Mouse (Mus musculus): Measurements from ENCODE around the gene Hoxd12. TPM values are rescaled to one million over a fixed set of nuclear protein-coding genes. Genes with fewer than 3 reads are reported as not detected.
A peak's percentile ranks its signal among the peaks of the same experiment; 100 is the strongest.

Gene Hoxd12
- polyA plus RNA-seq, 1 experiment from 2014 or later = not detected

- Histone ChIP-seq H3K4me3 (ENCODE audit: low read depth, low read length) (no peak overlapping the region), H3K9ac (ENCODE audit: low read length) (no peak overlapping the region), H3K27me3 (ENCODE audit: control insufficient read depth, insufficient read depth, low read length) (peaks cover 96% of the 10 kb centered on the region), H3K27ac (ENCODE audit: low read depth, low read length) (no peak overlapping the region), H3K9me3 (ENCODE audit: control insufficient read depth, low read length) (no peaks in the 10 kb centered on the region), H3K4me2 (no peak overlapping the region), H3K36me3 (ENCODE audit: control insufficient read depth, insufficient read depth, low read length) (no peaks in the 10 kb centered on the region), H3K4me1 (ENCODE audit: control insufficient read depth, insufficient read depth, low read length) (peaks cover 5% of the 10 kb centered on the region)
- DNase-seq (ENCODE audit: low spot score, missing footprints) (peak; percentile 95), ATAC-seq (ENCODE audit: low FRiP score) (no peak; the same call in 1 of the 2 replicates)
- 4% methylated on average over 30 of the region's 30 CpGs for WGBS
Observed at GRCm38 (mm10) chr2:74660421-74661375, 14.1 kb upstream of the Hoxd12 start.

DNA sequence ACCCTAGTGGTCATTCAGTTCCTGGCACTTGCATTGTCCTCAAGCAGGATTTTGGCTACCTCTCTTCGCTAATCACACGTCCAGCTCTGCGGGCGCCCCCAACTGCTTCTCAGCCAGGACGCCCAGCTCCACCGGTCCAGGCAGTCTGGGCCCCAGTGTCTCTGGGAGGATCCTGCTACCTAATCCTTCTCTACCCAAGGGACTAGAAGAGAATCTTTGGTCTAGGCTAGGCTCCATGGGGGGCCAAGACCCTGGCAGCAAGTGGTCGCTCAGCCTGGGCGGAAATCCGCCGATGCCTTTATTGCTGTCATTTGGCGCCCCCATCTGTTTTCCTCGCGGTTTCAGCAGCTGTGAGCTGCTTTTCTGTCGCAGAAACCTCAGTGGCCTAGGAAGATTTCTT lies 13.1 kb upstream of the Hoxd12 start:
- H3K27ac ChIP-seq (ENCODE audit: low read depth, low read length) = no peak overlapping the region
- H3K4me2 ChIP-seq = peak overlapping the region; percentile 21; the same call in 1 of the 2 replicates
- H3K4me3 ChIP-seq (ENCODE audit: low read depth, low read length) = no peak overlapping the region
- no peaks in the 10 kb centered on the region for H3K36me3 ChIP-seq (ENCODE audit: control insufficient read depth, insufficient read depth, low read length)
- peak; percentile 97 for DNase-seq (ENCODE audit: low spot score, missing footprints)
- H3K9ac ChIP-seq (ENCODE audit: low read length) = no peak overlapping the region
- no peak for ATAC-seq (ENCODE audit: low FRiP score)
- H3K4me1 ChIP-seq (ENCODE audit: control insufficient read depth, insufficient read depth, low read length) = peaks cover 3% of the 10 kb centered on the region; the same call in 1 of the 2 replicates
- H3K9me3 ChIP-seq (ENCODE audit: control insufficient read depth, low read length) = no peaks in the 10 kb centered on the region
- H3K27me3 ChIP-seq (ENCODE audit: control insufficient read depth, insufficient read depth, low read length) = peaks cover 96% of the 10 kb centered on the region
- WGBS = under 1% methylated on average over 14 of the region's 14 CpGs

DNA sequence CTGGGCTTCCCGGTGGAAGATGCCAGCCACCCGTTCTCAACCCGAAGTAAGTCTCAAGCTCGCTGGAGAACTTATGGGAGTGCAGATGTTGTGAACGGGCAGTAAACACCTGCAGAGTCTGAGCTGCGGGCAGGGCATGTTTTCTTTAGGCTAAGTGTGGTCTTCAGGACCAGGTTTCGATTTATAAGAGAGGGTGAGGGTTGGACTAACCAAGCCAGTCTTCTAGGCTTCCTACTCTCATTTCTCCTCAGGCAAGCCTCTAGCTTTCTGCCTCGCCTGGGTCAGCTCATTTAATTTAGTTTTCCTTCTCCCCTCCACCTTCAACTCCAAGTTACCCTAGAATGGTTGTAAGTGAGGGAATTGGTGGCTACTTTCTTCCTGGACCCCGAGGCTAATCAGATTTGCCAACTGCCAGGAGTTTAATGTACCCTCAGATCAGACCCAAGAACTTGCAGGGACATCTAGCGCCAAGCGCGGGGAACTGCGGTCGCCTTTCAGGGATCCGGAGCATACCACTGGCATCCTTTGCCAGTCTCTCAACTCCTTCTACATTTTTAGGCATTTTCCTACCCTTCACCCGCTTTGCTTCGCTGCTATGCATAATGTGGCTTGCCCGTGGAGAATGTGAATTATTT lies 11.4 kb upstream of the Hoxd12 start:
- ATAC-seq (ENCODE audit: low FRiP score) (peak; percentile 39; the same call in 1 of the 2 replicates), DNase-seq (ENCODE audit: low spot score, missing footprints) (peak; percentile 93)
- Histone ChIP-seq H3K9ac (ENCODE audit: low read length) (no peak overlapping the region), H3K27me3 (ENCODE audit: control insufficient read depth, insufficient read depth, low read length) (peaks cover 96% of the 10 kb centered on the region), H3K36me3 (ENCODE audit: control insufficient read depth, insufficient read depth, low read length) (no peaks in the 10 kb centered on the region), H3K9me3 (ENCODE audit: control insufficient read depth, low read length) (no peaks in the 10 kb centered on the region), H3K4me1 (ENCODE audit: control insufficient read depth, insufficient read depth, low read length) (peaks cover 7% of the 10 kb centered on the region; the same call in 1 of the 2 replicates), H3K4me3 (ENCODE audit: low read depth, low read length) (no peak overlapping the region), H3K4me2 (no peak overlapping the region), H3K27ac (ENCODE audit: low read depth, low read length) (no peak overlapping the region)
- WGBS = 3% methylated on average over 18 of the region's 18 CpGs

DNA sequence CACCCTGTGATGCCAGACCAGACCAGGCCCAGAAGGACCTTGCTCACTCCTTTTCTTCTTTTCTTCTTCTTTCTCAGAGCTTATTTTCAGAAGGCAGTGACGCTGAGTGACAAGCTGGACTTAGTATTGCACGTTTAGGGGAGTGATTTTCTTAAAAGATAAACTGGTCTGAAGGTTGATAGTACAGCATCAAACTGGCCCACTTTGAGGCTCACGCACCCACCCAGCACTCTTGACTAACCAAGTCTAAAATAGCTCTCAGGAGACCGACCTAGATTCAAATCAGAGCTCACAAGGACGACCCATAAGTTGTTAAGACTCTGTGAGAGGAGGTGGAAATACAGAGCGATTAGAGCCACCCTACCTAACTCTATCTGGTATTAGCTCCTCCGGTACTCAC lies 8.4 kb upstream of the Hoxd12 start:
- ATAC-seq (ENCODE audit: low FRiP score) (no peak), DNase-seq (ENCODE audit: low spot score, missing footprints) (peak; percentile 93)
- Histone ChIP-seq H3K9ac (ENCODE audit: low read length) (no peak overlapping the region), H3K36me3 (ENCODE audit: control insufficient read depth, insufficient read depth, low read length) (no peaks in the 10 kb centered on the region), H3K4me2 (no peak overlapping the region), H3K9me3 (ENCODE audit: control insufficient read depth, low read length) (no peaks in the 10 kb centered on the region), H3K4me1 (ENCODE audit: control insufficient read depth, insufficient read depth, low read length) (peaks cover 10% of the 10 kb centered on the region; the same call in 1 of the 2 replicates), H3K4me3 (ENCODE audit: low read depth, low read length) (no peak overlapping the region), H3K27ac (ENCODE audit: low read depth, low read length) (no peak overlapping the region), H3K27me3 (ENCODE audit: control insufficient read depth, insufficient read depth, low read length) (peaks cover 94% of the 10 kb centered on the region)
- WGBS = 3% methylated on average over 7 of the region's 7 CpGs

DNA sequence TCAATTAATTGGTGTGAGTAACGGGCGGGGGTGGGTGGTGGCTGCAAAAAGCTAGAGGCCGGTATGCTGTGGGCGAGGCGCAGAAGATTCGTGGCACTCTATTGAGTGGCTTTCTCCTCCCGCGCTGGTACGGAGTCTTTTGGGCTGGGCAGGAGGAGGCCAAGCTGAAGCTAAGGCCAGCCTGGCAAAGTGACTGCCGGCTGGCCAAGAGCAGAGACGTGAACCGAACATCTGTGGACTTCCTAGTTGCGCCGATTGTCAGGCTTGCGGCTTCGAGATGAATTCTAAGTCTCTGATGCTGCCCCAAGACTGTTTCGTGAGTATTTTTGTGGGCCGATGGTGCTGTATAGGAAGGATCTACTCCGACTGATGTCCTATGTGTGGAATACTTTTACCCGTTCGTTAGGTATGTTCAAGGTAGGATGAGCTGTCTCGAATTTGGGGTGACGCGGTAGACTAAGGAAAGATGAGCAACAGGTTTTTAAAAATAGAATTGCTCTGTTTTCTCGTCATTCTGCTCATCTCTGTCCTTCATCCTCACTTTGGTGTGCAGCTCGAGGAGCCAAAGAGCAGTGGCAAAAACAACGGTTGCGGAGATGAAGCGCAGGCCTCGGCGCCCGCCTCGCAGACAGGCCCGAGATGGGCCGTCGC lies 7.5 kb upstream of the Hoxd12 start:
- peaks cover 95% of the 10 kb centered on the region for H3K27me3 ChIP-seq (ENCODE audit: control insufficient read depth, insufficient read depth, low read length)
- no peaks in the 10 kb centered on the region for H3K36me3 ChIP-seq (ENCODE audit: control insufficient read depth, insufficient read depth, low read length)
- H3K27ac ChIP-seq (ENCODE audit: low read depth, low read length) = no peak overlapping the region
- no peak overlapping the region for H3K4me3 ChIP-seq (ENCODE audit: low read depth, low read length)
- ATAC-seq (ENCODE audit: low FRiP score) = no peak; the same call in 1 of the 2 replicates
- H3K4me2 ChIP-seq = no peak overlapping the region
- H3K4me1 ChIP-seq (ENCODE audit: control insufficient read depth, insufficient read depth, low read length) = peaks cover 8% of the 10 kb centered on the region; the same call in 1 of the 2 replicates
- WGBS = 1% methylated on average over 36 of the region's 36 CpGs
- DNase-seq (ENCODE audit: low spot score, missing footprints) = peak; percentile 95
- H3K9ac ChIP-seq (ENCODE audit: low read length) = no peak overlapping the region
- no peaks in the 10 kb centered on the region for H3K9me3 ChIP-seq (ENCODE audit: control insufficient read depth, low read length)

- WGBS = under 1% methylated on average over 21 of the region's 51 CpGs
- no peaks in the 10 kb centered on the region for H3K9me3 ChIP-seq (ENCODE audit: control insufficient read depth, low read length)
- H3K4me1 ChIP-seq (ENCODE audit: control insufficient read depth, insufficient read depth, low read length) = peaks cover 8% of the 10 kb centered on the region; the same call in 1 of the 2 replicates
- ATAC-seq (ENCODE audit: low FRiP score) = peak; percentile 65
- peaks cover 95% of the 10 kb centered on the region for H3K27me3 ChIP-seq (ENCODE audit: control insufficient read depth, insufficient read depth, low read length)
- no peak within 1 kb of the TSS for H3K9ac ChIP-seq (ENCODE audit: low read length)
- no peak within 1 kb of the TSS for H3K27ac ChIP-seq (ENCODE audit: low read depth, low read length)
- H3K4me2 ChIP-seq = peak within 1 kb of the TSS; percentile 52
- peak within 1 kb of the TSS; percentile 34 for H3K4me3 ChIP-seq (ENCODE audit: low read depth, low read length)
- no peaks in the 10 kb centered on the region for H3K36me3 ChIP-seq (ENCODE audit: control insufficient read depth, insufficient read depth, low read length)
- no peak for DNase-seq (ENCODE audit: low spot score, missing footprints)
Observed at GRCm38 (mm10) chr2:74667842-74668357, 6.9 kb upstream of the Hoxd12 start, which contains the start of gene Hoxd13. Gene Hoxd13 (plus strand): TSS chr2:74668310.

GRCm38 (mm10) chr2:74668370-74669229 lies 6.2 kb upstream of the Hoxd12 start:
- no peak overlapping the region for H3K9ac ChIP-seq (ENCODE audit: low read length)
- under 1% methylated on average over 57 of the region's 74 CpGs for WGBS

DNA sequence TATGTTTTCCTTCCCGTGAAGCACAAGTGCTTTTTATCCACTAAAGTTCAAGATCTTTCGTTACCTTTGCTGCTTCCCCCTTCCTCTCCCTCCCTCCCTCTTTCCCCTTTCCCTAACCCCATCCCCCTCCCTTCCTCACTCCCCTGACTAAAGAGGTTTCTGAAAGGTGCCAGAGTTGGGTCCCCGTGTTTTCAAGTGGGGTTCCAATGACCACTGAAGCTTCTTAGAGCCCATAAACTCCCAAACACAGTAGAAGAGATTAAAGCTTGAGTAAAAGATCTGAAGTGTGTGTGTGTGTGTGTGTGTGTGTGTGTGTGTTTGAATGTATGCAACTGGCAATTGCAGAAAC lies 5.6 kb upstream of the Hoxd12 start:
- Histone ChIP-seq H3K4me1 (ENCODE audit: control insufficient read depth, insufficient read depth, low read length) (peaks cover 8% of the 10 kb centered on the region; the same call in 1 of the 2 replicates), H3K27me3 (ENCODE audit: control insufficient read depth, insufficient read depth, low read length) (peaks cover 95% of the 10 kb centered on the region), H3K9ac (ENCODE audit: low read length) (no peak overlapping the region), H3K4me3 (ENCODE audit: low read depth, low read length) (no peak overlapping the region), H3K4me2 (no peak overlapping the region), H3K27ac (ENCODE audit: low read depth, low read length) (no peak overlapping the region), H3K9me3 (ENCODE audit: control insufficient read depth, low read length) (no peaks in the 10 kb centered on the region), H3K36me3 (ENCODE audit: control insufficient read depth, insufficient read depth, low read length) (no peaks in the 10 kb centered on the region)
- no peak for ATAC-seq (ENCODE audit: low FRiP score)
- 0% methylated on average over 3 of the region's 3 CpGs for whole genome bisulfite sequencing
- peak; percentile 95 for DNase-seq (ENCODE audit: low spot score, missing footprints)

More at GRCm38 (mm10) chr2:74668370-74669229, 6.2 kb upstream of the Hoxd12 start:
- DNase-seq (ENCODE audit: low spot score, missing footprints) = peak; percentile 96
- Histone ChIP-seq H3K9me3 (ENCODE audit: control insufficient read depth, low read length) (no peaks in the 10 kb centered on the region), H3K4me1 (ENCODE audit: control insufficient read depth, insufficient read depth, low read length) (peaks cover 8% of the 10 kb centered on the region; the same call in 1 of the 2 replicates), H3K4me2 (peak overlapping the region; percentile 52), H3K27ac (ENCODE audit: low read depth, low read length) (no peak overlapping the region), H3K36me3 (ENCODE audit: control insufficient read depth, insufficient read depth, low read length) (no peaks in the 10 kb centered on the region), H3K27me3 (ENCODE audit: control insufficient read depth, insufficient read depth, low read length) (peaks cover 95% of the 10 kb centered on the region), H3K4me3 (ENCODE audit: low read depth, low read length) (peak overlapping the region; percentile 34)
- peak; percentile 47 for ATAC-seq (ENCODE audit: low FRiP score)
